Mouse (Mus musculus) stomach, postnatal 0 days (tissue): ENCODE results near the gene Nt5e. TPM values are rescaled to one million over a fixed set of nuclear protein-coding genes. Genes with fewer than 3 reads are reported as not detected.

Source experiments
- ATAC-seq: fragments of 200-750 bp; cut with Nextera tagmentation; 2 replicates; pipeline ENCODE4 v1.8.0; 2017; ENCODE audit not compliant: low FRiP score, low TSS enrichment
- DNase-seq: peaks from one replicate; pipeline ENCODE4 v3.0.0-alpha.2; 2016; ENCODE audit warnings: low spot score
- H3K27ac ChIP-seq: fragments of 300-500 bp; sonication (generic); replicated peaks from 2 replicates; pipeline ENCODE4 v1.5.1; 2014; ENCODE audit warnings: mild to moderate bottlenecking, control low read depth
- H3K27me3 ChIP-seq: fragments of 300-500 bp; sonication (generic); 2 replicates; pipeline ENCODE4 v1.6.1; 2014; ENCODE audit warnings: low read length; ENCODE audit not compliant: control insufficient read depth, insufficient read depth
- H3K36me3 ChIP-seq: fragments of 300-500 bp; sonication (generic); 2 replicates; pipeline ENCODE4 v1.6.1; 2014; ENCODE audit warnings: low read length, mixed read lengths; ENCODE audit not compliant: control insufficient read depth, insufficient read depth
- H3K4me1 ChIP-seq: fragments of 300-500 bp; sonication (generic); replicated peaks from 2 replicates; pipeline ENCODE4 v1.6.1; 2014; ENCODE audit warnings: antibody characterized with exemption; ENCODE audit not compliant: control insufficient read depth, insufficient read depth
- H3K4me2 ChIP-seq: fragments of 300-500 bp; sonication (generic); replicated peaks from 2 replicates; pipeline ENCODE4 v1.6.1; 2014; ENCODE audit warnings: low read depth, mild to moderate bottlenecking, control low read depth, moderate library complexity
- H3K4me3 ChIP-seq: fragments of 300-500 bp; sonication (generic); 2 replicates; pipeline ENCODE4 v1.5.1; 2014; ENCODE audit warnings: low read depth, low read length, control low read depth
- H3K9ac ChIP-seq: fragments of 300-500 bp; sonication (generic); 2 replicates; pipeline ENCODE4 v1.6.1; 2014; ENCODE audit warnings: mild to moderate bottlenecking, low read length, control low read depth, mixed read lengths
- H3K9me3 ChIP-seq: fragments of 300-500 bp; sonication (generic); 2 replicates; pipeline ENCODE4 v1.6.1; 2016; ENCODE audit warnings: low read length; ENCODE audit not compliant: control insufficient read depth
- CTCF ChIP-seq: IDR thresholded peaks from 2 replicates; pipeline ENCODE4 v1.5.1; 2016; ENCODE audit warnings: antibody characterized with exemption, low read depth, mild to moderate bottlenecking, moderate library complexity
- EP300 ChIP-seq: optimal IDR thresholded peaks from 2 replicates; pipeline ENCODE3; 2016; ENCODE audit warnings: antibody characterized with exemption
- WGBS: fragments of 180-500 bp; shearing (Covaris S2); extraction: QIAGEN DNeasy Blood & Tissue Kit; methylation state at CpG from one replicate; pipeline ENCODE4 v1.1.7; 2014; 5-methylcytosine and 5-hydroxymethylcytosine counted together
- polyA plus RNA-seq: library from polyadenylated mRNA; unstranded; fragments of >200 nt; fragmentation: Nextera tagmentation; extraction: Ambion mirVana; gene quantifications from 2 replicates; pipeline ENCODE4 v1.2.1, GENCODE M21; 2015

Gene Nt5e
- polyA plus RNA-seq, 1 experiment from 2014 or later, result 52.7 TPM

DNA sequence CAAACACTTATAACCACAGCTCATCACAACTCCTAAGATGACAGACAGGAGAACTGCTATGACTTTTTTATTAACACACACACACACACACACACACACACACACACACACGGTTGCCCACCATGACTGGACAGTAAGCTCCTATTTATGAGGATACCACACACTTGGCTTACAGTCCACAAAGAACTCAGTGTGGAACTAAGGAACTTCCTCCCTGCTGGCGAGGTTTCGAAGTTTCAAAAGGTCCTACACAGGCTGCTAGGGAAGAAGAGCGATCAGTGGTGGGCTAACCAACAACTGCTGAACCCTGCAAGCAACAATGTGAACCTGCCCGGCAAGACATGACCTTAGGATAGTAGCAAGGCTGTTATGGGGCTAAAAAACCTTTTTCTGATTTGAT is 50.5 kb downstream of the Nt5e start:
- no peak overlapping the region for H3K4me3 ChIP-seq
- ATAC-seq, result no peak
- TF ChIP-seq CTCF, result no peak
- no peak for TF ChIP-seq EP300
- no peaks in the 10 kb centered on the region for H3K9me3 ChIP-seq
- no peak for DNase-seq
- H3K4me2 ChIP-seq, result no peak overlapping the region
- H3K36me3 ChIP-seq, result peaks cover 2% of the 10 kb centered on the region; the same call in 1 of the 2 replicates
- 87% methylated on average over 5 of the region's 5 CpGs for WGBS
- H3K9ac ChIP-seq, result no peak overlapping the region
- no peak overlapping the region for H3K27ac ChIP-seq
- H3K4me1 ChIP-seq, result no peaks in the 10 kb centered on the region
- H3K27me3 ChIP-seq, result no peaks in the 10 kb centered on the region

DNA sequence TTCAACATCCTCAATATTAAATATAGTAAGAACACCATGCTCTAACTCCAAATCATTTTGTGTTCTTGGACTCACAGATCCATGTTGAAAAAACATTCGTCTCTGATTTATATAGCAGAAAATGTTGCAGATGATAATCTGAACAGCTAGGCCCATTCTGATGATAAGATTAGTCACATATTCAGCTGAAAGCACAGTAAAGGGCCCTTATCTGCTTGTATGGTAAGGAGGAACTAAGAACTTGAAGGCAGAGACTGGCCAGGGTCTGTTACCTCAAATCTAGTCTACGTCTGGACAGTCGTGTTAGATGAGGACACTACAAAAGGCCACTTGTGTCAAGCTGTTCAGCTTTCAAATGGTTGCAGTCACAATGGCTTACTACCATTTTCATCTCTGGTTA is 52.1 kb downstream of the Nt5e start:
- Histone ChIP-seq H3K27ac (no peak overlapping the region), H3K4me3 (no peak overlapping the region), H3K4me1 (no peaks in the 10 kb centered on the region), H3K36me3 (peaks cover 2% of the 10 kb centered on the region; the same call in 1 of the 2 replicates), H3K4me2 (no peak overlapping the region), H3K27me3 (no peaks in the 10 kb centered on the region), H3K9ac (no peak overlapping the region), H3K9me3 (no peaks in the 10 kb centered on the region)
- DNase-seq (no peak), ATAC-seq (no peak)
- TF ChIP-seq CTCF, result no peak
- TF ChIP-seq EP300, result no peak
- 89% methylated on average over 3 of the region's 3 CpGs for WGBS

- no peaks in the 10 kb centered on the region for H3K27me3 ChIP-seq
- ATAC-seq (no peak), DNase-seq (no peak)
- no peaks in the 10 kb centered on the region for H3K4me1 ChIP-seq
- no peak overlapping the region for H3K4me2 ChIP-seq
- peaks cover 2% of the 10 kb centered on the region; the same call in 1 of the 2 replicates for H3K36me3 ChIP-seq
- H3K27ac ChIP-seq, result no peak overlapping the region
- H3K4me3 ChIP-seq, result no peak overlapping the region
- no peak for TF ChIP-seq CTCF
- TF ChIP-seq EP300, result no peak
- no peaks in the 10 kb centered on the region for H3K9me3 ChIP-seq
- WGBS, result 65% methylated on average over 7 of the region's 7 CpGs
- H3K9ac ChIP-seq, result no peak overlapping the region
Observed at GRCm38 (mm10) chr9:88380076-88380475, 53.1 kb downstream of the Nt5e start.

- DNase-seq (no peak), ATAC-seq (no peak)
- Histone ChIP-seq H3K27me3 (no peaks in the 10 kb centered on the region), H3K9me3 (no peaks in the 10 kb centered on the region), H3K4me3 (no peak overlapping the region), H3K36me3 (peaks cover 2% of the 10 kb centered on the region; the same call in 1 of the 2 replicates), H3K27ac (no peak overlapping the region), H3K4me2 (no peak overlapping the region), H3K4me1 (no peaks in the 10 kb centered on the region), H3K9ac (no peak overlapping the region)
- TF ChIP-seq EP300 (no peak), CTCF (no peak)
- 84% methylated on average over 1 of the region's 1 CpGs for WGBS
Observed at GRCm38 (mm10) chr9:88380542-88380941, 53.5 kb downstream of the Nt5e start.

DNA sequence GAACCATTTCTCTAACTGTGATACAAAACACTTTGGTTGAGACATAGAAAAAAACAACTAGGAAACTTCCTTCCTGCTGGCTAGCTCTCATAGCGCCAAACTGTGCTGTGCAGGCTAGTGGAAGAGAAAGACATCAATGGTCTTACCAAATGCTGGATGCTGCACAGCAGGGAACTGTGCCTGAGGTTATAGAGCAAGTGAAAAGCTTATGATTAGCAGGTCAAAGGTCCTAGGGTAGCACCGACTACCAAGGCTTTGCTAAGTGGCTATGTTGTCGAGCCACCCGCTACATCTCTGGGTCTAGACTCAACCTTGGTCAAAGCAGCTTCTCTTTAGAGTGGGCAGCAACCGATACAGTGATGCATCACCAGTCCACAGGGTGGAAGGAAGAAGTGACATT is 61.8 kb downstream of the Nt5e start:
- TF ChIP-seq CTCF (no peak), EP300 (no peak)
- ATAC-seq (no peak), DNase-seq (no peak)
- no peaks in the 10 kb centered on the region for H3K9me3 ChIP-seq
- 92% methylated on average over 5 of the region's 5 CpGs for WGBS
- H3K27me3 ChIP-seq, result no peaks in the 10 kb centered on the region
- H3K36me3 ChIP-seq, result peaks cover 10% of the 10 kb centered on the region; the same call in 1 of the 2 replicates
- no peaks in the 10 kb centered on the region for H3K4me1 ChIP-seq
- H3K4me3 ChIP-seq, result no peak overlapping the region
- H3K27ac ChIP-seq, result no peak overlapping the region
- no peak overlapping the region for H3K9ac ChIP-seq
- H3K4me2 ChIP-seq, result no peak overlapping the region

DNA sequence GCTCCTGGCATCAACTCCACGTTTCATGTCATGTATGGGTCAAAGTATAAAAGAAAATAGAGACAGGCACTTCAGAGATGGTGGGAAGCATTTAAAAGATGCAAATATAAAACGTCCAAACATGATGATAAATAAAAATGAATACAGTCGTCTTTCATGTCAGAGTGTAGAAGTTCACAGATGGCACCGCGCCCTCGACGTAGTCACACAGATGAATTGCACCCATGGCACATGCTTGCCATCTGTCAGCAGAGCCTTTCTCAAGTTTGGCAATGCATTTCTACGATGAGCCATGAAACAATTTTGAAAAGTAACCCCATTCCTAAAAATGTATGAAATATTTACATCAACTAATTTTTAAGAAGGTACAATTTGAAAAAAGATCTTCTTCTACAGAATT is 67.9 kb downstream of the Nt5e start:
- Histone ChIP-seq H3K9me3 (no peaks in the 10 kb centered on the region), H3K4me2 (no peak overlapping the region), H3K36me3 (peaks cover 12% of the 10 kb centered on the region), H3K27ac (no peak overlapping the region), H3K4me3 (no peak overlapping the region), H3K4me1 (no peaks in the 10 kb centered on the region), H3K27me3 (no peaks in the 10 kb centered on the region), H3K9ac (no peak overlapping the region)
- WGBS, result 81% methylated on average over 8 of the region's 8 CpGs
- ATAC-seq (no peak), DNase-seq (no peak)
- TF ChIP-seq CTCF (no peak), EP300 (no peak)
